Mouse (Mus musculus) spleen, postnatal 14 days (tissue): Measurements from ENCODE around the gene Gm20479.

ENCODE experiments used
- DNase-seq, 2 experiments: peaks; one replicate each; pipeline ENCODE4 v3.0.0; 2021 to 2022; ENCODE audit warnings: low spot score in 2 of 2

Gm20479 gene

DNA sequence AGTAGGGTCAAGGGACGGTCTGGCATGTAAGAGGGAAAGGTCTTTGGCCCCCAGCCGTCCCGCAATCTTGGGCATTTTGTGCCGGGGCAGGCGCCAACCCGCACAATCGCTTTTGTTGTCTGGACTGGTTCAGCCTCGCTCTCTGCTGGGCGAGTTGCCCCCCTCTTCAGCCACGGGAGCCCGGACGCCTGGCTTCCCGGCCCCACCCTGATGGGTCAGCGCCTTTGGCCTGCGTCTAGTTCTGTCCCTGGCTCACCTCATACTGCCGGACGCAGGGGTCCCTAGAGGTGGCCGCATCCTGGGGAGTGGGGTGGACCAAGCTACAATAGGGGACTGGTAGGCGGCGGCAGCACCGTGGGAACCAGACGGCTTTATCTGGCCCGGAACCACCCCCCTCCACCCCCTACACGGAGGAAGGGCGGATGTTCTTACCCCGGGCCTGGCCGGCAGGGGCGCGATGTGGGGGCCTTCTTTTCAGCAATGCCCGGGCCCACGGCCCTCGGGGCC is 22.8 kb downstream of the Gm20479 start:
- no peak for DNase-seq

DNA sequence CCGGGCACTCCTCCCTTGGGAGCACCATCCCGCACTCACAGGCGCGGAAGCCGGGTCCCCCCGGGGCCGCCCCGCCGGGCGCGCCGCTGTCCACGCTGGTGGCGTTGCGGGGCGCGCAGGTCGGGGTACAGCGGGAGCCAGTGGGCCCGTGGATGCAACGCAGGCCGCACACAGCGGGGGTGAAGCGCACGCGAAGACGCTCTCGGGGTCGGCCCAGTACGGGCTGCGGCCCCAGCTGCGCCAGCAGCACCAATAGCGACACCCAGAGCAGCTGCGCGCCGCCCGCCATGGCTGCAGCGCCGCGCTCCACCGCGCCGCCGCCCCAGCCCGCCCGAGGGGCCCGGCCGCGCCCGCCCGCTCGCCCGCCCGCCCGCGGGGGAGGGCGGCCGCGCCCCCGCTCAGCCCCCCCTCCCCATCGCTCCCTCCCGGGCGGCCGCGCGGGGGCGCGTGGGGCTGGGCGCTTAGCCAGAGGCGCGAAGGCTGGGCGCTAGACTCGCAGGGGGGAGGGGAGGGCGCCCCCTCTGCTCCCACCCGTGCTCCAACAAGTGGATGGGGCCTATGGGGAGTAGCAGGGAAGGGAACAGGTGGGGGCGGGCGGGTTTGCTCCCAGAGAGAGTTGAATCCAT is 23.8 kb downstream of the Gm20479 start:
- no peak for DNase-seq

DNA sequence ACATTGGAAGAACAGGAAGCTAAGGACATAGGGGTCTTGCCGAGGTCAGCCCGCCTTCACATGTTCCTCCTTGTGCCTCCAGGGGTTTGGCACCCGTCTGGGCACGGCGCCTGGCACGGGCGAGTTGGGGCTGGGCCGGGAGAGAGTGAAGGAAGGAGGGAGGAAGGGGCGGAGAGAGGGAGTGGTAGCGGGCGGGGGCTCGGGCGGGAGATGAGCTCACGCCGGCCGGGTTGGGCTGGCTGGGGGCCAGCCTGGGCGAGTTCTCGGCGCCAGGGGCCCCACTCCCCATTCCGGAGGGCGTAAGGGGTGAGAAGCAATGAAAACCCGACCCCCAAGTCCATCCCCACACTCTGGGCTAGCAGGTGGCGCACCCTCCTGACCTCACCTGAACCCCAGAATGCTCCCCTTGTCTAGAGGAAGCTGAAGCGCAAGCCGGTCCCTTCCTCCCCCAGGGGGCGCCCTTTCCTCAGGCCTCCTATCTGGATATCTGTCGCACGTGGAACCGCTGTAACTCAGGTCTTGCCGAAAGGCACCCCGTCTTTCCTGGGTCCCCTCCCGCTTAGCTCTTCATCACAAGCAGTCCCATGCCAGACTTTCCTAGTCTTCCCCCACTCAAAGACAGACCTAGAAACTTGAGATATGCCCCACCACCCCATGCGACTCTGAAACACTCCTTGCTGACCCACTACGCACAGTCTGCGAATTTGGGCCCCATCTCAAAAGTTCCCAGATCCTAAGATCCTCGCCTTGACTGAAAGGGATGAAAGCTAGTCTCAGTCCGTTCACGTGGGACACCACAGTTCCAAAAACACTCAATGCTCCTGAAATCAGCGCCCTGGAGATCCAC is 24.6 kb downstream of the Gm20479 start:
- DNase-seq: peak; percentile 78 to 86

DNA sequence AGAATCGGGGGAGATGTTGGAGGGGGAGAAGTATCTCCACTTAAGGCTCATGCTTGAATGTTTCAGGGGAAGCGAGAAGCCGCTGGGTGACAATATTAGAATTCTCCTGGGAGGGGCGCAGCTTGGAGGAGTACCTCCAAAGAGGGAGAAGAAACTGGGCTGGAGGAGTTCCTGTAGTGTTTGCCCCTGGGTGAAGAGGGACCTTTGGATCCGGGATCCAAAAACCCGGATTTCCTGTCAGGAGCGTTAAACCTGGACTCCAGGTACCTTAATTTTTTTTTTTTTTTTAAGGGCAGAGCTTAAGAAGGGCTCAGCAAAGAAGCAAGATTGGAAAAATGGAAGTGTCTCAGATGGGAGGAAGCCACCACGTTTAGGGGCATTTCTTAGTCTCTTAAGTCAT is 25.4 kb downstream of the Gm20479 start:
- no peak for DNase-seq

DNA sequence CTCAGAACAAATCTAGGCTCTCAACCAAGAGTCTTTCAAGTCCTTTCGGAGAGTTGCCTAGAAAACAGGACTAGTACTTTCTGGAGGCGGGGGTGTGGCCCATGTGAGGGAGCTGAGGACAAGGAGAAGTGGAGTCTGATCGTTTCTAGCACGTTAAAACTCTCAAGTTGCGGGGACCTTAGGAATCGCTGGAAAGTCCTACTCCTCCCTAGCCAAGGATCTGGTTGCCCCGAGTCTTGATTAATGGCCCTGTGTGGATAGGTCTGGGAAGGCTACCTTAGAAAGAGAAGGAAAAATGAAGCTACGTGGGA is 25.7 kb downstream of the Gm20479 start:
- no peak for DNase-seq

DNA sequence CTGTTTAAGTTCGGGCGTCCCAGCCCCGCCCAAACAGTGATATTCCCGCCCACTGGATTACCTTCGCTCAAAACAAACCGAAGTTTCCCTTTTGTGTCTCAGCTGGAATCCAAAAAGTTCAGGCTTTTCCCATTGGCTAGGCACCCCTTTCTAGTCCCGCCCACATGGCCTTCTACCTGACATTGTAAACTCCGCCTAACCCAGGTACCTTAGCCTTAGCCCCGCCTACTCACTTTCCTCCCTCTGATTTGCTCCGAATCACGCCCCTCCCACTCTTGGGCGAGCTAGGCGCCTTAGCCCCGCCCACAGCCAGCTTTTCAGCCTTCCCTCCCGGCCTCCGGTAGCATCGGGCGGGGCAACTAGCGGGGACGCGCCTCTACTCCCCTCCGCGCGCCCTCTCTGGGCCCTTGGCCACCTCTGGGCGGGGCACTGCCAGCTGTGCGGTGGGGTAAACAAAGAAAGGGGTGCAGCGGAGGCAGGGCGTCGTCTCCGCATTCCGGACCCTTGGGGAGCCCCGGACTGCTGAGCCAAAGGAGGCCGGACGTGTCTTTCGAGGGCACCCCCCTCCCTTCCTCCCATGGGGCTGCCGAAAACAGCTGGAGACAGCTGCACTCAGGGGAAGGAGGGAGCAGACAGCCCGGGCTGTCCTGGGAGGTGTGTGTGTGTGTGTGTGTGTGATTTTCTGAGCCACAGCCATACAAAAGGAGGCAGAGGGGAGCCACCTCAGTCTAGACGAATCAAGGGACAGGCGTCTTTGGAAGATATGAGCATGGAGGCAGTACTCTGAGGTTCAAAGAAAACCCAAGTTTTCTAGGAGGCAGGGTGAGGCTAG is 26.3 kb downstream of the Gm20479 start:
- DNase-seq: peak; percentile 72 to 81

DNA sequence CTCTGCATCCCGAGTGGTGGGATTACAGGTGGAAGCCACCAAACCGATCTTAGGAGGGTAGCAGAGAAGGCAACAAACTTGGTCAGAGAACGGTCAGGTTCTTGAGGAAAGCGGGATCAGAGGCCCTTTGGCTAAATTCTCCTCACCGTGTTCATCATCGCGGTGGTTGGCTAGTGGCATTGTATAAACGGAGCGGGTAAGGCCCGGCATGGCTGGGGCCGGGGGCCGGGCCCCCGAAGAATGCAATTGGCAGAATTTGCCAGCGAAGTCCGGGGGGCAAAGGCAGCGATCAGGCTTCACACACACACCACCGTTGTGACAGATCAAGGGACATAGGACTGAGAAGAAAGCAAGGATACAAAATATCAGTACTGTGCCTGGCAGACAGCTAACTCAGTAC is 27.2 kb downstream of the Gm20479 start:
- DNase-seq: no peak

DNA sequence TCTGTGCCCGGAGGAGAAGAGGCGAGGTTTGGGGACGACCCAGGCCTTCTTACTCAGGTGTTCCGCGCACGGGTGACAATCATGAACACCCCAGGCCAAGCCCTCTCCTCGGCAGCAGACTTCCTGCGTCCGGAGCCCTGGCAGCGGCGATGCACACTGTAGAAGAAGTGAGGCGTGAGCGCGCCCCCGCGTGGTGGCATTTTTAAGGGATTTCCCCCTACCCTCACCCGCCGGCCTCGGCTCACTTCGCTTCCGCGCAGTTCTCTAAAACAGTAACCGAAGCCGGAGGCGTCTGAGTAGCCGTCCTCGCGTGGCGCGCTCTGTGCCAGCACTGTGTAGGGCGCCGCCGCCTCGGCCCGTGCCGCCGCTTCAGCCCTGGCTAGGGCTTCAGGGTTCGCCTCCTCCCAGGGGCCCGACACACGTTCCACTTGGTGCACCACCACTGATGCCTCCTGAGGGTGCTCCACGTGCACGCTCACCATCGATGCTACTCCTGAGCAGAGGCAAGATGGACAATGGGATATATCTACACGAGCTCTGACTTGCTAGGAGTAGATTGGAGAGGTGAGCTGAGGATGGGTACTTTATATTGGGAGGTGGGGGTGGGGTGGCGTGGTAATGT is 27.8 kb downstream of the Gm20479 start:
- DNase-seq: peak; percentile 80 to 87

DNA sequence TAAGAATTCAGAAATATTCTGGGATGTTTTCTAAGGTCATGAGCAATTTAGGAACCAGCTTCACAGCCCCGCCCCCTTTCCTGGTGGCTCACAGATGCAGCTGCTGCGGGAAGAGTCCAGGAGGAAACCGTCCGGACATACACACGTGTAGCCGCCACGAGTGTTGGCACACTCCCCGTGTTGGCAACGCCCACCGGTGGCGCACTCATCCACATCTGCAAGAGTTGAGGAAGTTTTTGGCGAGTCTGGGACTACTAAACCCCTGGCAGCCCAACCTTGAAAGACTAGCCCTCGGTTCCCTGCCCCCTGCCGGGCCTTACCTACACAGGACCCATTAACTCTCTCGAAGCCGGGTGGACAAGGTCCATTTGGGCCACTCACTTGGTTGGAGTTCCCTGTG is 28.6 kb downstream of the Gm20479 start:
- DNase-seq: no peak

DNA sequence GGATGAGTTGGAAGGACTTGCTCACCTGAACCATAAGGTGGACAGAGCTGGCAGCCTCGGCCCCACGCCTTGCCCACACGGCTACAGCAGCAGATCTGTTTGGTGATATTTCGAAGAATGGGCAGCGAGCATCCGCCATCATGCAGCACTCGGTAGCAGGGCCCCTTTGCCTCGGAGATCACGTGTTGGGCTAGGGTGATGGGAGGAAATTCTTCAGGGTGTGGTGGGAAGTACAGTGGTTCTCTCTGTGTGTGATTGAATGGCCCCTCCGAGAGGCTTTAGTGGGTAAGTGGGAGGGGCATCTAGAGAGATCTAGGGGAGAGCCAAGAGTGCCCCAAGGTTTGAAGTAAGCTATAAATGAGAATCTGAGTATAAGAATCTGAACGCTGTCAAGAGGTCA is 29.1 kb downstream of the Gm20479 start:
- DNase-seq: no peak

DNA sequence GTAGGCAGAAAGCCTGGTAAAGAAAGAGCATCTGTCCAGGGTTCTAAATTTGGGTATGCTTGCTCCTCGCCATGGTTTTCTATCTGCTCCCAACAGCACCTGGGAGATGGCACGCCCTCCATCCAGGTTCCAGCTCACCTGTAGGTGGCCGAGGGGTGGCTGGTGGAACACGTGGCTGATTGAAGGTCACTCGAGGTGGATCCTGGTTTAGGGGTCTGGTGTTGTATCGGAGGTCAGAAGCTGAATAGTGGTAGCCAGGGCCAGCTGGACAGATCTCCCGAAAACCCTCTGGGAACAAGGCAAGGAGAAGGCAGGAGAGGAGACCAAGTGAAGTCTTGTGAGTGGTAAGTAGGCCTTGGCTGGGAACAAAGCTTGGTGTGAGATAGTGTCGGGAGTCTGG is 29.7 kb downstream of the Gm20479 start:
- DNase-seq: no peak

DNA sequence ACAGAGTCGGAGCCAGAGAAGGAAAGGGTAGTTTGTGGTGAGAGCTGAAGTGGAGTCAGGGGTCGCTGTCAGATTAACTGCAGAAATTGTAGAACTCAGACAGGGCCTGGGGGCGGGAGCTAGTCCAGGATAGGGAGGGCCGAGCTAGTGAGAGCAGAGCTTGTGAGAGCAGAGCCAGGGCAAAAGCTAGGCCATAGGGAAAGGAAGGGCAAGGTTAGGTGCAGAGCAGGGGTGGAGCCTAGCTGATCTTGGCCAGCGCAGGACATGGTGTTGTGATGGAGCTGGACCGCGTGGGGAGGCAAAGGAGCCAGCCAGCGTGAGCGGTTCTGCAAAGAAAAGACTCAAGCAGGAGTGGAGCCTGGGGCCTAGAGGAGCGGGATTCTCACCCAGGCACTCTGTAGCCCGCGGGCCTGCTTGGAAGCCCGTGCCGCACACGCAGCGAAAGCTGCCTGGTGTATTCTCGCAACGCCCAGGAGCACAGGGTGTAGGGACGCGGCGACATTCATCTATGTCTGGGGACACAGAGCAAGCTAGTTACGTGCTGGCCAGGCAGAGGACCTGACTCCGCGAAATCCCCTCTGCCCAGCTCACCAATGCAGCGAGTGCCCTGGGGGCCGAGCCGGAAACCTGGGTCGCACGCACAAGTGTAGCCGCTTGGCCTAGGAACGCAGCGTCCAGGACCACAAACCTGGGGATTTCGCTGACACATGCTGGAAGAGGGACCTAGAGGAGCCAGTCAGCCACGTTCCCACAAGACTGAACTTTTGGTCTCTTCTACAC is 30.9 kb downstream of the Gm20479 start:
- DNase-seq: no peak

DNA sequence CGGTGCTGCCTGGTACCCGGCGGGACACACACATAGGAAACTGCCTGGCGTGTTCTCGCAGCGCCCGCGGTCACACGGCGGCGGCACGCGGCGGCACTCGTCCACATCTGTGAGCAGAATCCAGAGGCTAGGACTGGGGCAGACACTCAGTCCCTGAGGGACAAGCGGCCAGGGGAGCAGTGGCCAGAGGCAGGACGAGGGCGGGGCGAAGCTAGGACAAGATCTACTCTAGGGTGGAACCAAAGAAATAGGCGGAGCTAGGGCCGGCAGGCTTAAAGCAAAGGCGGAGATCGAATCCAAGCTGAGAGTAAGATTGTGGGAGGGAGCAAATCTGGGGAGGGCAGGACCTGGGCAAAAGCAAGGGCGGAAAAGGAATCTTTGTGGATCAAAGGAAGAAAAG is 31.5 kb downstream of the Gm20479 start:
- no peak for DNase-seq

DNA sequence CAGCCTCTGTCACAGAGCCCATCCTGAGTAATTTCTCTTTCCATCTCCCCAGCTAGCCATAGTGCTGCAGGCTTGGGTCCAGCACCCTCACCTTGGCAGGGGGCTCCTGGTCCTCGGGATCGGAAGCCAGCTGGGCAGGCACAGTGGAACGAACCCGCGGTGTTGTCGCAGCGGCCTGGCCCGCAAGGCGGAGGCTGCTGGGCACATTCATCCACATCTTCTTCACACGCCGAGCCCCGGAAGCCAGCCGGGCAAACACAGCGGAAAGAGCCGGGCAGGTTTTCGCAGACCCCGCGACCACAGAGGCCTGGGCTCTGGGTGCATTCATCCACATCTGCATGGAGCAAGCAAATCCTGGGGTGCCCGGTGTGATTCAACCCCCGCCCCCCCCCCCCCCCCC is 32.3 kb downstream of the Gm20479 start:
- DNase-seq: no peak

DNA sequence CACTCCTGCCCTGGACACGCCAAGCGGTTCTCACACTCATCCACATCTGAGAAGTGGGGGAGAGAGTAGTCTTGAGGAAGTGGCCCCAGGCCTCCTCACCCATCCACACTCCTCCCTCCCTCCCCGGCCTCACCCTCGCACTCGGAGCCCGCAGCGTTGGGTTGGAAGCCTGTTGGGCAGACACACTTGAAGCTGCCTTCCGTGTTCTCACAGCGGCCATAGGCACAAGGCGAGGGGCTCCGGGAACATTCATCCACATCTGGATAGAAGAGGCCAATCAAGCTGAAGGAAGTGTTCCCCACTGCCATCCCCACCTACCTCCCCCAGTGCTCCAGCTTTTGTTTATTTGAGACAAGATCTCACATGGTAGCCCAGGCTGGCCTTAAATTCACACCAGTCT is 33.1 kb downstream of the Gm20479 start:
- DNase-seq: no peak

DNA sequence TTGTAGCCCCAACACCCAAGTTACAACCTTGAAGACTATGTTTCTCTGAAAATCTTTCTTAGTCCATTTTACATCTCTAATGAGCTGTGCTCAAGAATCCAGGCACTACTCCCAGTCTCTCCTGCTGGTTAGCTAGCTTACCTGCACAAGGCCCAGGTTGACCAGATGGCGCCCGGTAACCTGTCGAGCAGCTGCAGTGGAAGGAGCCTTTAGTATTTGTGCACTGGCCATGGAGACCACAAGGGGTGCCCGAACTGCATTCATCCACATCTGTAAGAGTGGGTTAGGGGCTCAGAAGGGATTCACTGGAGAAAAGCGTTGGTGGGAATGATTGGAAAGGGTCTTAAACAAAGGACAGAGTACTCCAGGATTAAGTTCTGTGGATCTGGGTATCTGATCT is 34.2 kb downstream of the Gm20479 start:
- DNase-seq: no peak

DNA sequence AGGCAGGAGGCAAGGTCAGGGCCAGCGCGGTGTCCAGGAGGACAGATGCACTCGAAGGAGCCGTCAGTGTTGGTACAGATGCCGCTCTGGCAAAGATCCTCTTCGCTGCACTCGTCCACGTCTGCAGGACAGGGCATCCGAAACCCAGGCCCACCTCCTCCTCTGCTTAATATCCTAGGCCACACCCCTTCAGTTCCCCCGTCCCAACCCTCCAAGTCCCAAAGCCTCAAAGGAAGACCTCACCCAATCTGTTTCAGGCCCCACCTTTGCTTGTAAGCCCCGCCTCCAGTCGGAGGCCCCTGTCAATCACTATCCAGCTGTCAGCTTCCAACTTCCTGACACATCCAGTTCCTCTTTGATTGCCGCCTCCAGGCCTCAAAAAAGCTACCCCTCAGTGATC is 34.9 kb downstream of the Gm20479 start:
- no peak for DNase-seq

DNA sequence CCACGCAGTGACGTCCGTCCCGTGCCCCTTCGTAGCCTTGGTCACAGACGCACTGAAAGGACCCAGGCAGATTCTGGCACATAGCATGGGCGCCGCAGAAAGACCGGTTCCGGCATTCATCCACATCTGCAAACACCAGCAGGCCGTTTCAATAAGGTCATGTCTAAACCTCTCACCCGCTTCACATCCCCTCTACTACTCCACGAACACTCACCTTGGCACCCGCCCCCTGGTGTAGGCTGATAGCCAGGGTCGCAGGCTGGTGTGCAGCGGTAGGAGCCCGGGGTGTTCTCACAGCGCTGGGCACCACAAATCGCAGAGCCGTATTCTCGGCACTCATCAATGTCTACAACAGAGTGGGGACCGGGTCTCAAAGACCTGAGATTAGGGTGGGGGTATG is 37.8 kb downstream of the Gm20479 start:
- DNase-seq: no peak

DNA sequence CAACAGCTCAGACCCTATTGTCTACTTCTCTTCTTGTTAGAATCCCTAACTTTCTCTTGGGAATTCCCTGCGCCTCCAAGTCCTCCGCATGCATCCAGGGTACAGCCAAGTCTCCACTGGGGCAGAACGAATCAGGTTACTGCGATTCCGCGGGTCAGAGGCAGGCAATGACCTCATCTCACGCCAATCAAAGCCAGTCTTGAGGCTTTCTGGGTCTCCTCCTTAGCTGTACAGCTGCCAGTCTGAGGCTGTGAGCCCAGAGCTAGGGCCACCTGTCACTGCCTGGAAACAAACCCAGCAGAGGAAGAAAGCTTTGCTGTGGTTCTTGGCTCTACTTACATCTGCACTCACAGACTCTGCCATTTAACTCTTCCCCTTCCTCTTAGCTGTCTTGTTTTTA is 41.3 kb downstream of the Gm20479 start:
- no peak for DNase-seq

DNA sequence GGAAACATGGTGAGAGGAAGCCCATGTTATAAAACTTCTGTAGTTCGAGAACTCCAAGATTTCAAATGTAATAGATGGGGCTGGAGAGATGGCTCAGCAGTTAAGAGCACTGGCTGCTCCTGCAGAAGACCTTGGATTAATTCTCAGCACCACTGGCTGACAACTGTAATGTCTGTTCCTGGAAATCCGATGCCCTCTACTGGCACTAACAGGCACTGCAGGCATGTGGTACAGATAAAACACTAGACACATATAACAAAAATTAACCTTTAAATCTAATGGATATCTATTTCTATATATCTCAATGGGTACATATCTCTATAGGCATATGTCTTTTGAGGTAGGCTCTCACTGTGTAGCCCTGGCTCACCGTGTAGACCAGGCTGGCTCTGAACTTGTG is 42.8 kb downstream of the Gm20479 start:
- DNase-seq: no peak

DNA sequence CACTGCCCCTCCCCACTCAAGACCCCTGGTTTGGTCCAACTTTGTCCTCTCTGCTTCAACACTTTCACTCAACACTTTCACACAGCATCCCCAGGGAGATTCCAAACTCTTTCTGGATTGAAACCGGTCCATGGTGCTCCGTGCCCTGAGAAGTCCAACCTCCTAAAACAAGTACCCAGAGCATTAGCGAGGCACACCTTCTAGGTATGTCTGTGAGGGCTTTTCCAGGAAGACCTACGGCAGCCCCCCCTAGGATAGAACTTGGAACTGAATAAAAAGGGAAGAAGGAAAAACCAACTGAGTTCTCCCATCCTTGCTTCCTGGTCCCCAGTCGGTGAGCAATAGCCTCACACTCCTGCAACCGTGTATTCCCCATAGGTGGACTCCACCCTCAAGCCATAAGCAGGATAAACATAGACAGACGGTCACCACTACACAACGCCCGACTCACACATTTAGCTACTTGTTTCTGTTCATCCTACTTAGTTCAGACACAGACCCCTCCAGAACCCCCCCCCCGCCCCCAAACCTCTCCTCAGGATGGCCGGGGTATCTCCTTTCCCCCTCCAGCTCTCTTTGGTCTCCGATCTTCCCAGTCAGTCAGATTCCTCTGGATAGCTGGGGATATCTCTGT is 45.5 kb downstream of the Gm20479 start:
- DNase-seq: no peak
